Mouse (Mus musculus) liver, adult 2 months (tissue): ENCODE measurements around the gene Pdik1l.

Experiments
- CTCF ChIP-seq: fragments of 200-500 bp; IDR thresholded peaks from 2 replicates; pipeline ENCODE4 v1.5.1; 2011; ENCODE audit warnings: low read depth, low read length, control low read depth
- POLR2A ChIP-seq: fragments of 200-500 bp; IDR thresholded peaks from 2 replicates; pipeline ENCODE4 v1.6.1; 2011; ENCODE audit warnings: low read length, control low read depth; ENCODE audit not compliant: insufficient read depth; ENCODE audit errors: extremely low read depth

DNA sequence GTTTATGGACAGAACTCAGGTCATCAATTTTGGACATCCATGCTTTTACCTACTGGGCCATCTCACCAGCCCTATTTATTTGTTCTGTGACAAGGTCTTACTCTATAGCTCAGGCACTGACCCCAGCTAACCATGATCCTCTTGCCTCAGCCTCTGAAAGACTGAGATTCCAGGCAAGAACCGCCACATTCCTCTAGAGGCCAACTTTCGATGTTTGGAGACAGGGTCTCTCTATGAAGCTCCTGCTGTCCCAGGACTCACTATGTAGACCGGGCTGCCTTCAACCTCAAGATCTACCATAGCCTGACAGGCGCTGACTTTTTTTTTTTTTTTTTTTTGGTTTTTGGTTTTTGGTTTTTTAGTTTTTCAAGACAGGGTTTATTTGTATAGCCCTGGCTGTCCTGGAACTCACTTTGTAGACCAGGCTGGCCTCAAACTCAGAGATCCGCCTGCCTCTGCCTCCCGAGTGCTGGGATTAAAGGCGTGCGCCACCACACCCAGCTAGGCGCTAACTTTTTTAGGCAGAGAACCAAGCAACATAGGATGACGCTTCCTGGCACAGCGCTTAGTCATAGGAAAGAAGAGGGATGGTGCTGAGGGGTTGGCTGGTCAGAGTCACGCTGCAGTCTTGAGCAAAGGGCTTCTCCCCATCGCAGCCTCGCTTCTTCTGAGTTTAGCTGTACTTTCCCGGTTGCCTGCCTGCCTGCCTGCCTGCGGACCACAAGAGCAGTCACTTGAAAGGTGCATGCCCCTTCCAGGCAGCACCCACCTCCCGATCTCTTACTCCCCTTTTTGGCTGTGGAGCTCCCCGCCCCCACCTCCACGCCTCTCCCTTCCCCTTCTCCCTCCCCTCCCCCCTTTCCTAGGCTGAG lies 11.2 kb upstream of the Pdik1l start:
- no peak for TF ChIP-seq CTCF
- no peak for TF ChIP-seq POLR2A
